Mouse (Mus musculus) ES-E14 (cell line): Measurements from ENCODE around the gene Pacsin1. TPM values are rescaled to one million over a fixed set of nuclear protein-coding genes. Genes with fewer than 3 reads are reported as not detected.

Experiments used
- DNase-seq: peaks from one replicate; pipeline ENCODE4 v3.0.0-alpha.2; 2013; ENCODE audit warnings: low read depth, low spot score
- H3K27ac ChIP-seq: 2 replicates; pipeline ENCODE4 v1.5.1; 2012; ENCODE audit warnings: low read depth, mild to moderate bottlenecking, low read length, moderate library complexity, mixed read lengths; ENCODE audit not compliant: poor library complexity, insufficient read depth, severe bottlenecking
- H3K36me3 ChIP-seq: 2 replicates; pipeline ENCODE4 v1.6.1; 2012; ENCODE audit warnings: mild to moderate bottlenecking, low read length, moderate library complexity, mixed read lengths; ENCODE audit not compliant: control insufficient read depth, poor library complexity, insufficient read depth, severe bottlenecking
- H3K4me1 ChIP-seq, 2 experiments: fragments of 150-350 bp in 1 of 2; sonication (generic) in 1 of 2; 2 replicates each; pipeline ENCODE4 v1.6.1; 2012; ENCODE audit warnings: low read length in 2 of 2, mild to moderate bottlenecking in 1 of 2, mixed read lengths in 1 of 2; ENCODE audit not compliant: control insufficient read depth in 2 of 2, insufficient read depth in 2 of 2, poor library complexity in 1 of 2
- H3K4me3 ChIP-seq, 2 experiments: fragments of 150-350 bp in 1 of 2; sonication (generic) in 1 of 2; 2 replicates each; pipeline ENCODE4 v1.5.1; 2012; ENCODE audit warnings: low read length in 2 of 2, low read depth in 1 of 2, mild to moderate bottlenecking in 1 of 2, mixed read lengths in 1 of 2; ENCODE audit not compliant: insufficient read depth in 1 of 2, poor library complexity in 1 of 2, severe bottlenecking in 1 of 2
- H3K9ac ChIP-seq: 2 replicates; pipeline ENCODE4 v1.6.1; 2012; ENCODE audit warnings: low read depth, mild to moderate bottlenecking, low read length, mixed read lengths; ENCODE audit not compliant: poor library complexity, insufficient read depth, severe bottlenecking
- H3K9me3 ChIP-seq: fragments of 150-350 bp; sonication (generic); 2 replicates; pipeline ENCODE4 v1.6.1; 2012; ENCODE audit warnings: low read depth, mild to moderate bottlenecking, low read length; ENCODE audit not compliant: control insufficient read depth, insufficient read depth
- CHD2 ChIP-seq: IDR thresholded peaks from 2 replicates; pipeline ENCODE4 v1.6.1; 2014; ENCODE audit warnings: mild to moderate bottlenecking, low read depth, low read length, inconsistent platforms
- HCFC1 ChIP-seq: IDR thresholded peaks from 2 replicates; pipeline ENCODE4 v1.6.1; 2012; ENCODE audit warnings: low read length, inconsistent platforms, borderline replicate concordance; ENCODE audit not compliant: insufficient read depth
- MAFK ChIP-seq: IDR thresholded peaks from 2 replicates; pipeline ENCODE4 v1.6.1; 2014; ENCODE audit warnings: mild to moderate bottlenecking, low read depth, low read length, inconsistent platforms; ENCODE audit not compliant: insufficient read depth
- ZC3H11A ChIP-seq: IDR thresholded peaks from 2 replicates; pipeline ENCODE4 v1.6.1; 2012; ENCODE audit warnings: low read depth, mild to moderate bottlenecking, inconsistent platforms, low read length, borderline replicate concordance
- ZNF384 ChIP-seq: IDR thresholded peaks from 2 replicates; pipeline ENCODE4 v1.6.1; 2012; ENCODE audit warnings: low read depth, low read length, inconsistent platforms
- in situ Hi-C, 2 experiments: fragments of 600-800 bp; cut with MboI; formaldehyde crosslinking; loops; one replicate each; pipeline ENCODE4 v1.15.1; 2025; ENCODE audit warnings: low sequenced_read_pairs in 2 of 2, inconsistent platforms in 1 of 2; ENCODE audit not compliant: unreplicated experiment in 2 of 2
- total RNA-seq: library from RNA; depleted of rRNA; stranded (reverse); fragments of 300-350 nt; gene quantifications from 2 replicates; pipeline ENCODE4 v1.2.3, GENCODE M21; 2012

Gene Pacsin1
- total RNA-seq, 1 experiment: 7.9 TPM

GRCm38 (mm10) chr17:27740961-27741360 is 85.7 kb downstream of the Pacsin1 start:
- H3K27ac ChIP-seq: no peak overlapping the region
- H3K4me1 ChIP-seq: peaks cover 2 to 3% of the 10 kb centered on the region in 2 experiments; a peak in 1 of 4 replicates
- in situ Hi-C loops: no loop called here
- no peak for DNase-seq
- TF ChIP-seq ZC3H11A (no peak), MAFK (no peak), CHD2 (no peak), HCFC1 (no peak), ZNF384 (no peak)
- no peaks in the 10 kb centered on the region for H3K9me3 ChIP-seq
- H3K4me3 ChIP-seq: no peak overlapping the region
- no peak overlapping the region for H3K9ac ChIP-seq
- H3K36me3 ChIP-seq: no peaks in the 10 kb centered on the region

- no peak for DNase-seq
- TF ChIP-seq ZC3H11A (no peak), CHD2 (no peak), HCFC1 (no peak), ZNF384 (no peak), MAFK (no peak)
- Histone ChIP-seq H3K9me3 (no peaks in the 10 kb centered on the region), H3K4me1 (no peaks in the 10 kb centered on the region), H3K27ac (no peak overlapping the region), H3K36me3 (peaks cover 9% of the 10 kb centered on the region; the same call in 1 of the 2 replicates), H3K4me3 (no peak overlapping the region), H3K9ac (no peak overlapping the region)
- in situ Hi-C loops: no loop called here
Measured at GRCm38 (mm10) chr17:27746446-27746845, 91.1 kb downstream of the Pacsin1 start.

- Histone ChIP-seq H3K4me1 (no peaks in the 10 kb centered on the region), H3K9me3 (no peaks in the 10 kb centered on the region), H3K36me3 (peaks cover 18% of the 10 kb centered on the region; the same call in 1 of the 2 replicates), H3K4me3 (no peak overlapping the region), H3K27ac (no peak overlapping the region), H3K9ac (no peak overlapping the region)
- DNase-seq: no peak
- TF ChIP-seq ZC3H11A (no peak), HCFC1 (no peak), MAFK (no peak), CHD2 (no peak), ZNF384 (no peak)
- in situ Hi-C loops: no loop called here
Measured at GRCm38 (mm10) chr17:27748123-27748522, 92.8 kb downstream of the Pacsin1 start.

- TF ChIP-seq MAFK (no peak), ZNF384 (no peak), HCFC1 (no peak), CHD2 (no peak), ZC3H11A (no peak)
- no peaks in the 10 kb centered on the region for H3K4me1 ChIP-seq
- no peak overlapping the region for H3K27ac ChIP-seq
- peaks cover 26% of the 10 kb centered on the region for H3K36me3 ChIP-seq
- in situ Hi-C loops: no loop called here
- no peak overlapping the region for H3K4me3 ChIP-seq
- H3K9me3 ChIP-seq: no peaks in the 10 kb centered on the region
- no peak for DNase-seq
- no peak overlapping the region for H3K9ac ChIP-seq
Measured at GRCm38 (mm10) chr17:27750451-27750942, 95.2 kb downstream of the Pacsin1 start.
